Mouse (Mus musculus): ENCODE measurements around the gene Coro1a. TPM values are rescaled to one million over a fixed set of nuclear protein-coding genes. Genes with fewer than 3 reads are reported as not detected.
A peak's percentile ranks its signal among the peaks of the same experiment; 100 is the strongest.

Coro1a gene
- total RNA-seq, 2 experiments from 2014 or later, result 7.8 to 9.9 TPM

DNA sequence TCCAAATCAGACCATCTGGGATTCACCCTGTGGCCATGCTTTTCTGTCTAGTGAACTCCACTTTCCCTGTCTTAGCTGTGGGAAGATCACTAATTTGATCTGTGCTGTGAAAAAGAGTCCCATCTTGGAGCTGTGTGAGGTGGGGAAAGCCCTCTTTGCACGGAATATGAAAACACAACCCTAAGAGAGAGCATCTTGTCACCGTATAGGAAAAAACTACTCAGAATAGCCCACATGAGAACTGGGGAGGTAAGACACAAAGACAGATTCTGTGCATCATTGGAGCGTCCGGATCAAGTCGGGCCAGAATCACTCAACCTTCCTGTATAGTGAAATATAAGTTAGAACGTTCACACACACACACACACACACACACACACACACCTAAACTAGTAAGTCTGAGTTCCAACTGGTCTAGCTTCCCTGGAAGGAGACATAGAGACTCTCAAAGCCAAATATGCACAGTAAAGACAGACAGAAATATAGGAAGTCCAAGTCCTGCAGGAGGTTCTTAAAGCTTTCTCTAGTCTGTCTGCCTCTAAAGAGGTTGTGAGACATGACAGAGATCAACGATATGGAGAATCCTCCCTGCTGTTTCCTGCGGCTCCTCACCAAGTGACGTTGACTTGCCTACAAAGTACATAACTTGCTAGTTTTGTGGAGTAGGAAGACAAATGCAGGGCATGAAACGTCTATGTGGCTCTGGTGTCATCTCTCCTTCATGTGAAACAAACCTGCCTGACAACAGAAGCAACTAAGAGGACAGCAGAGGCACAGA is 777 bp upstream of the Coro1a start:
- no peak for DNase-seq
- intact Hi-C loops (cut with DNase I), result no loop called here

DNA sequence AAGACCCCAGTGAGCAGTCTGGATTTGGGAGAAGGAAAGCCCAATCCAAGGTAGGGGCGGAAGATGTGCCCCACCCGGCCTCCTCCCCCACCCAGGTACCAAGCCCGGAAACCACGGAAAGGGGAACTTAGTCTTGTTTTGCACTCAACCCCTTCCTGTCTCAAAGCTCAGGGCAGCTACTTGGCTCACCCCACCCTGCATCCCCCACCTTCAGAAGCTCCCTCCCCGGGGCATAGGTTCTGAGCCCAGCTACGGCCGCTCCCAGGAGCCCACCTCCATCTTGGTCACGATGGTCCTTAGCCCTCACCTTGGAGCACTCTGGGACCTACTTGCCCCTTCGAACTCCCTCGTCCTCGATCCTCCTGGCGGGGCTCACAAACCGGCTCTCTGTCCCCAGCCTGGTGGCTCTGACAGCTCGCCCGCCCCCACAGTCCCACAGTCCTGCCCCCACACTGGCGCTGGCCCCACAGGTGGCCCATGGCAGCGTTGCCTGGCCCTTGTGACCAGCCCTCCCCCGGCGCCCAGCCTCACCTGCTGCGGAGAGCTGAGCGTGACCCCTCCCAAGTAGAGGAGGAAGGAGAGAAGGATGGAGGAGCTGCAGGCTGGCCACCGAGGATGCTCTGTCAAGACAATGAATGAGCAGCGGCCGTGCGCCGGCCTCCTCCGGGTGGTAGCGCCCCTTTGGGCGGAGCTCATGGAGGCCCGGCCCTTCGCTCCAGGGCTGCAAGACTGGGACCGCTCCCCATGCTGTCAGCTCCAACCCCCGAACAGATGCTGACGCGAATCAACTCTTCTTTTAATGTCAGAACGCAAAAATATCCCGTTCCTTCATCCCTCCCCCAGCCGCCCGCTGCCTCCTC is 3.2 kb downstream of the Coro1a start:
- peak; percentile 69 to 75 for DNase-seq
- intact Hi-C loops (cut with DNase I), result no loop called here

DNA sequence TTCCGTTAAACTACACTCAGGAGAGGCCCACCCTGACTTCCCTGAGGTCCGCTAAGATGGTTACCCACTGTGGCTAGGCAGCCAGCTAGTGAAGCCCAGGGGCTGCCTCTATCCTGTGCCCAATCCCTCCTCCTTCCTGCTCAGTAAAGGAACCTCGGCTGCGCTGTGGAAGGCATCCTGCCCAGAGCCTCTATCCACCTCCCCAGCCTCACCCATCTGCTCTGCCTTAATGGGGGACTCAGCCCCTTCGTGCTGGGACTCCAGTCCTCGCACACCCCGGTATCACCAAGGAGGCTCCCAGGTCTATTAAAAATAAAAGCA is 3.9 kb downstream of the Coro1a start:
- intact Hi-C loops (cut with DNase I), result no loop called here

DNA sequence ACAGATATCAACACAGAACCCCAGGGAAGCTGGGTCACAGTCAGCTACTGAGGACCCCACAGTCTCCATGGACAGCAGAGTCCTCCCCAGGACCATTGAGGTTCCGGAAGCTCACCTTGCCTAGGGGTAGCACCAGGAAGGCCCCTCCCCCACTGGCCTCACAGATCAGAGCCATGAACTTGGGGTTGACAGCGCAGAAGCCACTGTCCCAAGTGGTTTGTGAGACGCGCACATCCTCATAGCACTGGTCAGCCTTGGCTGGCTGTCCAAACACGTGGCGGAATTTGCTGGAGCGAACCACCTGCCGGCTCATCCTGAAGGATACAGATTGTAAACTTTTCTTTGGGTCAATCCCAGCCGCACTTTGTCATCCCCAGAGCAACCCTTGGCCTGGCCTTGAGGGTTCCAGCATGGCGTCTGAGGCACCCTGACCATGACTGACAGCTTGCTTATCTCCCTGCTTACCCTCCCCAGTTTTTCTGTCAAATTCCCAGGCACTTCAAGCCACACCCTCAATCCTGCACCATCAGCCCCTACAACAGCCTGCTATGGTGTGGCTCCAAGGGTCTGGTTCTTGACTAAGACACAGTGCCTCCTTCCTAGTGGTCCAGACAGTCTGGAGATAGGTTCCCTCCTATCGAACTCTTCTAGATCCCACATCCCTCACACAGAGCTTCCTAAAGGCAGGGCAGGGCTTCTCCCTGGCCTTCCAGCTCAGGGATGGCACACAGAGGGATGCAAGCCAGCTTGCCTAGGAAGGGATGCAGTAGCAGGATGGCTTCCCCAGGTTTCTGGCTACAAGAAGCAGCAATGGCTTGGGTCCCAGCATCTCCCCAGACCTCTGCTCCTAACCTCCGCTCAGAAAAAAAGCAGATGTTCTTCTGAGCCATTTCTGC is 4.5 kb downstream of the Coro1a start:
- no peak for DNase-seq
- intact Hi-C loops (cut with DNase I), result no loop called here

More for the DNA sequence above, 3.9 kb downstream of the Coro1a start:
- DNase-seq, result no peak

DNA sequence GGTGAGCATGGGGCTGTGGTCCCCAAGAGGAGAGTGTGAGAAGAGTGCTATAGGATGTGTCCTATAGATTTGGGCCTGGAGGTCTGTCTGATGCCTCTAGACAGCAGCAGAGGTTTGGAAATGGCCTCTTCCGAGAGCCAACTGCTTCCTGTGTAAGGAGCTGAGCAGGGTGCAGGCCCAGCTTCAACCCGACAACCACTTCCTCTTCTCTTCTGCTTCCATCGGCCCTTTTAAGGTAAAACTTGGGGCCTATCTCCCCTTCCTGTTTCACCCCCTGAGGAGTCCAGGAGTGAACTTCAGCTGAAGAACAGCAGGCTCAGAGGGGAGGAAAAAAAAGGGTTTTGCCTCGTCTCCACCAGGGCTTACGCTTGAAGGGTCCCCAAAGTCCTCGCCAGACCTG is 5.2 kb downstream of the Coro1a start:
- intact Hi-C loops (cut with DNase I), result no loop called here
- DNase-seq, result no peak

DNA sequence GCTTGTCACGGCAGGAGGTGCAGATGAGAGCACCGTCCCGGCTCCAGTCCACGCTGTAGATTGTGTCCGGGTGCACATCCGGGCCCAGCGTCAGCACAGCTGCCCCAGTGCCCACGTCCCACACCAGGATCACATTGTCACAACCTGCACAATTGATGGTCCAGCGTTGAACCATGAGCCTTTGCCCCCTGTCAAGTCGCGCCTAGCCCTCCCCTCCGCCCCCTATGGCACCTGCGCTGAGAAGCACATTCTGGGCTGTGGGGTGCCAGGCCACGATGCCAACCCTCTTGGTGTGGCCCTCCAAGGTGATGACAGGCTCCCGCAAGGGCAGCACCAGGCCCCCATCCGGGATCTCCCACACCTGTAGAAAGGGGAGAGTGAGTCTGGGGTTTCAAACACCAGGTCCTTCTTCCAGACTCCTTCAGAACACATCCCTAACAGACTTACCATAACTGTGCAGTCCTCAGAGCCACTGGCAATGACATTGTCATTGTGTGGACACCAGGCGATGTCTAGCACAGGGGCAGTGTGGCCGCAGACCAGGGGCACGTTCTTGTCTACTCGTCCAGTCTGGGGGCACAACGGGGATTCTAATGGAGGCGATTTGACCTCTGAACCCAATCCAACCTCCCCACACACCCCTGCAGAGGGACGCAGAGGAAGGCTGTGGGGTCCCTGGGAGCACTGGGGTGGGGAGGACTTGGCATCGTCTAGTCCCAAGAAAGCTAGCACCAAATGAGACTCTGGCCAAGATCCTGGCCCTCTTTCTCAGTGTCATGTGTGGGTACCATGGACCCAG is 5.8 kb downstream of the Coro1a start:
- DNase-seq, result no peak
- intact Hi-C loops (cut with DNase I), result no loop called here

DNA sequence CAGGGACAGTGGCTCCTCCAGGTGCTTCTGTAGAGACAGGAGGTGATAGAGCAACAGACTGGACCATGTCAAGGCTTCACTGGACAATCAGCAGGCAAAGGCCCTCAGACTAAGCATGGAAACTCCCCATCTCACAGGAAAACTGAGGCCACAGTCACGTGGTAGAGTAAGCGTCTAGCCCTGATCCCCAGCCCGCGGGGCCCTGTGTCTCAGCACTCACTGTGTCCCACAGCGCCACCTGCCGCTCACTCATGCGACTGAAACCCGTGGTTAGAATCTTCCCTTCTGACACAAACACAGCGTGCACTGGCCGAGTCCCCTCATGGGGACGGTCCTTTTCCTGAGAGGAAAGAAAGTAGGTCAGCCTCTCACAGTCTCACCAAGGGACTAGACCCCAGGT is 6.5 kb downstream of the Coro1a start:
- peak; percentile 87 to 94 for DNase-seq
- intact Hi-C loops (cut with DNase I), result no loop called here

DNA sequence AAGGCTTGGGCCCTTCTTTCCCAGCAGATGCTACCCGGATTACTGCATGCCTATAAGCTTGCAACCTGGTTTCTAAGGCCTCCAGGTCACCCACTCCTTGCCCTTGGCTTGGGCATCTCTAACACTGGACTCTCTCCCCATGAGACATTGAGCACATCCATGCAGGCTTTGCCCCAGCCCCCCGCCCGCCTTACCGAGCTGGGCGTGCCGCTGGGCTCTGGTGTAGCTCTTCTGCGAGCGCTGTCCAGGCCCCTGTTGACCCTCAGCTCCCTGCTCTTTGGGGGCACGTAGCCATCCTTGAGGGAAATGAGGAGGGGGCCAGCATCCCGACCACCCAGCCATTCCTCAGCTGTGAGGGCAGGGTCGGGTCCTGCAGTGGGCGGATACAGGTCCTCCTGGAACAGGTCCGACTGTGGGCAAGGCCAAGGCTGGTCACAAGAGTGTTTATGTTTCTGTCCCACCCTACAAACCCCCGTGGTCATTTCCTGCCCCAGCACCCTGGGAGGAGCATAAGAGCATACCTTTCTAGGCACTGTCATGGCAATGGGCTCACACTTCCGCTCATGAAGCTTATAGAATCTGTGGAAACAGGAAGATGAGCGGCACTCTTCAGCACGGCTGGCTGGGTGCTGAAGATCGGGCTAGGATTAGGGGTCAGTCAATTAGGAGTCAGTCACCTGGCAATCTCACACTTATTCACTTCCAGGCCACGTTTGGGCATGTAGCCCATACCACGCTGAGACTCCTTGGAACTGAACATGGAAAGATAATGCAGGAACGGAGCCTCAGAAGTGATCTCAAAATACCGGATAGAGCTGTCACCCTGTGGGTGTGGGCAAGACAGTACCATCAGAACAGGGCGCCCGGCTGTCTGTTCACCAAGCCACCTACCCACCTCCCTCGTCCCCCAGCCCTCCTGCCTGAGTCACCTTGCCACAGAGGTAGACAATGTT is 7.2 kb downstream of the Coro1a start:
- intact Hi-C loops (cut with DNase I), result no loop called here
- no peak for DNase-seq

DNA sequence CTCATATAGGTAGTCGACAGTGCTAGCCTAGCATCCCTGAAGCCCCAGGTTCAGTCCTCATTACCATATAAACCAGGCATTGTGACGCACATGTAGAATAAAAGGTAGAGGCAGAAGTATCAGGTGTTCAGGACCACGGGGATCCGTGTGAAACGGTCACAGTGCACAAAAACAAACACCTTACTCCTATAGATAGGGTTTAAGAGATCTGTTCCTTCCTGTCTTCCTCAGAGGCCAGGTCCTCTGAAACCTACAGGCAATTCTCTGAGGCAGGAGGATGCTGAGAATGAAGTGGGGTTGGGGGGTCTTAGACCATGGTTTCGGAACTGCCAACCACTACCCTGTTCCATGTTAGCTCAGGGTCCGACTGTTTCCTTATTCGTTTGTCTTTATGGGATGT is 9.7 kb downstream of the Coro1a start:
- no peak for DNase-seq
- intact Hi-C loops (cut with DNase I), result loop anchor here (2.0 to 5.0 kb wide), 4 partner anchors 94 to 296 kb away; partner anchors contain the start of genes Apobr, Cln3, Ppp4c and Sh2b1

DNA sequence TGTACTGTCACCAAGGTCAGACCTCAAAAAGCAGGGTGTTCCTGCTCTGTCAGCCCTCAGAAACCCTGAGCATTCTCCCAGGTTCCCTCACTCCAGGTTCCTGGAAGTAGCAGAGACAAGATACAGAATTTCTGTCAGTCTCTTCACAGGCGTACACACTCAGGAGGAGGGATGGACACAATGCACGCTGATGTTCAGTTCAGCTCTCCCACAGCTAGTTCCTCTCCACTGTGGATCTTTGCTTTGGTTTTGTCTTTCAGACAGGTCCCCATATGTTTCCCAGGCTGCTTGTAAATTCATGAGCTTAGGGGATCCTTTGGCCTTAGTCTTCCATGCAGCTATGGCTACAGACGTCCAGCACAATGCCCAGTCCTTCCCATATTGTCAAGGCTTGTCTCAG is 10.7 kb downstream of the Coro1a start:
- DNase-seq, result no peak

DNA sequence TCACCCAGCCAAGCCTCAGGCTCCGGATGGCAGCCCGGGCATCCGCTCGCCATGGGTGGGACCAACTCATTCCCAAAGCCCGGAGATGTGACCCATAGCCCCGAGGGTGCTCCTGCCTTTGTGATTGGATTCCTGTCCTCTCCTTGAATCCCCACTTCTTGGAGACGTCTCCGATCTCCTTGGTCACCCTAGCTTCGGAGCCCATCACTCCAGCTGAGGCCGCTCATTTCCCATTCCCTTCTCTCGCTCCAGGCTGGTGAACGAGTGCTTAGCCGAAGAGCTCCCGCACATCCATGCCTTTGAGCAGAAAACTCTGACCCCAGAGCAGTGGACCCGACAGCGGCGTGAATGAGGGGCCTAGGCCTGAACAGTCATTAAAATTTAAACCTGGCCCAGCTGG is 11.3 kb downstream of the Coro1a start:
- intact Hi-C loops (cut with DNase I), result loop anchor here (2.0 to 5.0 kb wide), 4 partner anchors 96 to 294 kb away; partner anchors contain the start of genes Apobr, Cln3, Ppp4c and Sh2b1
- no peak for DNase-seq

More for the DNA sequence above, 10.7 kb downstream of the Coro1a start:
- intact Hi-C loops (cut with DNase I), result loop anchor here (2.0 to 5.0 kb wide), 4 partner anchors 95 to 295 kb away; partner anchors contain the start of genes Apobr, Cln3, Ppp4c and Sh2b1

DNA sequence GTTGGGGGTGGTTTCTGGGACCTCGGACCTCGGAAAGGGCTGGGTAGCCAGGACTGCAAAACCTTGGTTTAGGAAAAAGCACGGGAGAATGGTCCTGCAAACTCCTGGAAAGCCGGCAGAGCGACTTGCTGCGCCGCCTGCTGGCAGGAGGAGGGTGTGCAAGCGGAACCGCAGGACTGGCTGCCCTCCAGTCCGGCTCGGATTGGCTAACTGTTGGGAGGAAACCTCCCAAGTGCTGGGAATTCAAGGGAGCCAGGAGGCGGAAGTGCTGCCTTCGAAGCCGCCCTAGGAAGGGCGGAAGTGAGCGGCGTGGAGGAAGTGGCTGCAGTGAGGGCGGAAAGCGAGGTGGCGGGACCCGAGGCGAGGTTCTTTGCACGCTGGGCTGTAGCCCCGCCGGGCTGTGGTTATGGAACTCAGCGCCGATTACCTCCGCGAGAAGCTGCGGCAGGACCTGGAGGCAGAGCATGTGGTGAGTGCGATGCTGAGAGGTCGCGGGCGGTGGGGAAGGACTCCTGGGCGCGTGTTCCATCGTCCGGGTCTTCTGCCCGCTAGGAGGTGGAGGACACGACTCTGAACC is 11.9 kb downstream of the Coro1a start, which contains the start of gene Slx1b:
Slx1b (minus strand) TSS at position 154 of the 577 bp plus-strand sequence.
- peak; percentile 94 to 95 for DNase-seq

DNA sequence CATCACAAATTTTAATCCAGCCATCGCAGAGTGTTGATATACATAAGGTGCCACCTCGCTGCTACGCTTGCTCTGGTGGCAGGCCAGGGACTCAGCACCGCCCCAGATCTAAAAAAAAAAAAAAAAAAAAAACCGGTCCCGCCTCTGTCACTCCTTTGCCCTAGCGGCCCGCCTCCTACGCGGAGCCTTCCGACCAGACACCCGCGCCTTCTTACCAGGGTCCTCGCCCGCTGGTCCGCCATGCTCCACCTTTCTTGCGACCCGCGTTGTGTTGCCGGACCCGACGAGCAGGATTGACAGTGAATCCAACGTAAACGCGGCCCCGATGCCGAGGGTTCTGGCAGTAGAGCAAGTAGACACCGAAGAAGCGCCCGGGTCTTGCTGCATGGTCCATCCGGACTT is 12.4 kb downstream of the Coro1a start, which contains the start of gene Bola2:
Bola2 (plus strand) TSS at position 192 of the 402 bp plus-strand sequence.
- peak in 1 of 2 experiments; percentile 78 for DNase-seq
- intact Hi-C loops (cut with DNase I), result loop anchor here (1.0 to 5.0 kb wide), 4 partner anchors 51 to 293 kb away; partner anchors contain the start of genes Ppp4c and Sh2b1

More for the DNA sequence above, 11.9 kb downstream of the Coro1a start, which contains the start of gene Slx1b:
- intact Hi-C loops (cut with DNase I), result loop anchor here (1.0 to 5.0 kb wide), 5 partner anchors 51 to 293 kb away; partner anchors contain the start of genes Apobr, Cln3, Ppp4c and Sh2b1

DNA sequence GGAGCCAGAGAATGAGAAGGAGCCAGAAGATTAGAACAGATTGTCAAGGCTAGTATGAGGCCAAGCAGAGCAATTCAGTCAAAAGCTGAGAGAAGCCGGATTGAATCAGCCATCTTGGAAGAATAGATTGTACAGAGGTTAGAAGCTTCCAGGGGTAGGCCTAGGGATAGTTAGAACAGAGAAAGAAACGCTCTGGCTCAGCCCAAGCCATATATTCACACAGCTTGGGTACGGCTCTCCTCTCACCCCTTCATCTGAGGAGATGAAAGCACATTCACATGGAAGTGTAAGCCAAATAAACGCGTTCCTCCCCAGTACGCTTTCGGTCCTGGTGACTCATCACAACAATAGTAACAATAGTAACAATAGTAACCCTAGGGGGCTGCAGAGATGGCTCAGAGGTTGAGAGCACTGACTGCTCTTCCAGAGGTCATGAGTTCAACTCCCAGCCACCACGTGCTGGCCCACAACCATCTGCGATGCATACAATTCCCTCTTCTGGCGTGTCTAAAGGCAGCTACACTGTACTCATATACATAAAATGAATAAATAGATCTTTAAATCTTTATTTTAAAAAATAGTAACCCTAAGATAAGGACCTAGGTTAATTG is 13.0 kb downstream of the Coro1a start:
- no peak for DNase-seq
- intact Hi-C loops (cut with DNase I), result loop anchor here (1.0 to 5.0 kb wide), 4 partner anchors 50 to 292 kb away; partner anchors contain the start of genes Ppp4c and Sh2b1

DNA sequence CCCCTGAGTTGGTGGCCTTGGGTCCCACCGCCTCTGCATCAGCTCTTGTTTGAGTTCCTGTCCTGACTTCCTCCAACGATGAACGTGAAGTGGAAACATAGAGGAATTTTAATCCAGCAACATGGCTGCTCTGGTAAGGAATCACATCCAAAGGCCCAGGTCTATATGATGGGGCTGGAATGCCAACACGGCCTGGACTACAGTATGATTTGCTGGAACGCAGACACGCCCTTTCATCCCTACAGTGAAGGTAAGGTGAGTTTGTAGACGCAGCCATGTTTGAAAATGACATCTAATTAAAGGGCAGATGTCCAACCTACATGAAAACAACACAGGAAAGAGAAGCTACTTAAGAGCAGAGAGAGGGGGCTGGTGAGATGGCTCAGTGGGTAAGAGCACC is 13.8 kb downstream of the Coro1a start:
- intact Hi-C loops (cut with DNase I), result no loop called here
- DNase-seq, result no peak

DNA sequence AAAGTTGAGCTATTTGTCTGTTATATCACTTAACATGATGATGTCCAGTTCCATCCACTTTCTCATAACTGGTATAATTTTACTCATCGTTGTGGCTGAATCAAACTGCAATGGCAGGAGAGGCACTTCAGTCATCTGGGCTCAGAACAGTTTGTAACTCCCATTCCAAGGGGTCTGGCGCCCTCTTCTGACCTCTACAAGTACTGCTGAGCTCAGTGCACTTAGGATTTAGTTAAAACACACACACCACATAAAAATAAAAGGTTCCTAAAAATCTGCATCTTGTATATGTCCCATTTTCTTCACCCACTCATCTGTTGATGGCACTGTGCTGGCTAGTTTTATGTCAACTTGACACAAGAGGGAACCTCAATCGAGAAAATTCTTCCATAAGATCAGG is 14.3 kb downstream of the Coro1a start:
- intact Hi-C loops (cut with DNase I), result no loop called here

DNA sequence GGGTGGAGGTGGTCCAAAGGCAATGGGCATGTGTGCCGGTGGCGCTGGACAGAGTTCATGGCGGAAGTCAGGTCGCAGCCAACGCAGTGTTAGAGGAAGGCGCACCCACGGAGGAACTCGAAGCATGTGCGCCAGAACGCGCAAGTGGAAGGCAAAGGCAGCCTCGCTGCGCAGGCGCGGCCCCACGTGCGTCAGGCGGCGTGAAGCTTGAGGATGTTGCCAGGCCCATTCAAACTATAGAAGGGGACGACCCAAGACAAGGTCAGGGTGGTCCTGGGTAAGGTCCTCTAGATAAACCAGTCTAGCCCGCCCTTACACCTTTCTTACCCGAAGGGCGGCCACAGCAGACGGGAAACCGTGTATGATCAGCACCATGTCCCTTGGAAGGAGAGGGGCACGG is 15.2 kb downstream of the Coro1a start:
- DNase-seq, result no peak
- intact Hi-C loops (cut with DNase I), result no loop called here

More for the DNA sequence above, 14.3 kb downstream of the Coro1a start:
- DNase-seq, result peak; percentile 85 to 93

Measured in heart, postnatal 36 days (tissue).